Mouse (Mus musculus) 3T3-L1 (cell line): ENCODE measurements around the gene Epha1.

Source experiments
- DNase-seq: peaks from one replicate; pipeline ENCODE4 v3.0.0-alpha.2; 2015; ENCODE audit warnings: low read depth, low spot score

The Epha1 gene

DNA sequence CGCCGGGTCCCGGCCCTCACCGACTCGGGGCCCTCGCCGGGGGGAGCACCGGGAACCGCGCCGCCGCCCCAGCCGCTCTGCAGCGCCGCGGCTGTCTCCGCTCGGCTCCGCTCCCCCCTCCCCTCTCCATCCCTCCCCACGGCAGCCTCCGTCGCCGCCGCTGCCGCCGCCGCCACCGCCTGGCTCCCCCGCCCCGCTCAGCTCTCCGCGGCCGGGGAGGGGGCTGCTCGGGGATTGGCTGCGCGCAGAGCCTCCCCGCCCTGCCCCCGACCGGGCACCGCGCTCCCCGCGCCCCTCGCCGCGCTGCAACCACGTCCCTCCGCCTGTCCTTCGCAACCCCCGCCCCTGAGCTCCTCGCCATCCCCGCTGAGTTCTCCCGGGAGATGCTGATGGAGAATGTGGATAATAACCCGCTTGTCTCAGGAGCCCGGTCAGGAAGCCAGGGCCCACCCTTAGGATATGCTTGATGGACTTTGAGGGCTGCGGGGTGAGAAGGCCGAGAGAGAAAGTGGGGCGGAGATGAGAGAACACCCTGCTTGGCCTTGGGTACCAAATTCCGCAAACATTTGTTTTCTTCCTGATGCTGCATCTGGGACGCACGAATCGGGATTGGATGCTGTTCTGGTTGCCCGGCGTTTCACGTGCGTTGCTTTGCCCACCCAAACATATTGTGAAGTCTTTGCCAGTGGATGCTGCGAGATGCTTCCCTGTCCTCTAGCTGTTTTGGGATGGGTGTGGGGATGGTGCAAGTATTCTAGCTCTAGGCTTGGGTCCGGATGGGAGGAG is 48.4 kb downstream of the Epha1 start, which contains the start of gene Fam131b:
Fam131b (minus strand) TSS at position 162 of the 786 bp plus-strand sequence.
- no peak for DNase-seq

DNA sequence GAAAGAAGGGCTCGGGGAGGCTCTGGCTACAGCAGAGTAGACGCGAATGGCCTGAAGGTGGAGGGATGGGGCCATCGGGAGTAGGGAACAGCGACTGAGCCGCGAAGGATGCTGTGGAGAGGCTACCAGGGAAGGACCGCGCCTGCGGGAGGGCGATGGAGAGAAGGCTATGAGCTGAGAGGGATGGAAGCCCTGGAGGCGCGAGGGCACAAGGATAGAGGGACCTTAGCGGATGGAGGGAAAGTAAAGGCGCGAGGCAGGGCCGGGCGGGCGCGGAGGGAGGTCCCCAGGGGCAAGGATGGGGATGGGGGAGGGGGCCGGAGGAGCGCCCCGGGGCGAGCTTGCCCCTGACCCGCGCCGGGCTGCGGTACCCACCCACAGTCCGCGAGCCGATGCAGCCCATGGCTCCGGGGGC is 49.0 kb downstream of the Epha1 start:
- DNase-seq = peak; percentile 62

DNA sequence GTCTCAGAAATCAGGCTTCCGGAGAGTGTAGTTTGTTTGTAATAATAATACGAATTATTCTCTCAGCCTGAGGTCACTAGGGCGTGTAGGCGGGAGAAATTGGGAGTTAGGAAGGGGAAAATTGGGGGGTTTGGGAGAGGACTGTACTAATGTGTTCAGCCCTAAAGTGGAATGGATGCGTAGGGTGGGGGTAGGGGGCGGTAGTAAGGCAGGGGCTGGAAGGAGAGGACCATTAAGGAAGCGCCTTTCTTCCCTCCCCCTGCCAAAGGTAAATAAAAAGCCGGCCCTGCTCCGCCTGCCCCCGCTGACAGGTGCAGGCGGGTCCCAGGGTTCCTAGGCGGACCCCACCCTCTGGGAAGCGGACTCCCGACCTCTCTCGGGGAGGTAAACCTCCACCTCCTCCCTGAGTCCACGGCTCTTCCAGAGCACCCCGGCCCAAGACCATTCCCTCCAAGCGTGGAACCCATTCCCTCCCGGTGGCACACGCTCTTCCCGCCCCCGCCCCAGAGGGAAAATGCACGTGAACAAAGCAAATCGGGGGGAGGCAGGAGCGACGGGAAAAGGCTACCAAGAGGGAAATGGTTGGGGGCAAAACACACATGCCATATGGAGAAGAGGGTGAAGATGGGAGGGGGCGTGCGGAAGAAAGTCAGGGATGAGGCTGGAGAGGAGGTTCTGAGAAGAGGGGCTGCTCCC is 49.5 kb downstream of the Epha1 start:
- no peak for DNase-seq

DNA sequence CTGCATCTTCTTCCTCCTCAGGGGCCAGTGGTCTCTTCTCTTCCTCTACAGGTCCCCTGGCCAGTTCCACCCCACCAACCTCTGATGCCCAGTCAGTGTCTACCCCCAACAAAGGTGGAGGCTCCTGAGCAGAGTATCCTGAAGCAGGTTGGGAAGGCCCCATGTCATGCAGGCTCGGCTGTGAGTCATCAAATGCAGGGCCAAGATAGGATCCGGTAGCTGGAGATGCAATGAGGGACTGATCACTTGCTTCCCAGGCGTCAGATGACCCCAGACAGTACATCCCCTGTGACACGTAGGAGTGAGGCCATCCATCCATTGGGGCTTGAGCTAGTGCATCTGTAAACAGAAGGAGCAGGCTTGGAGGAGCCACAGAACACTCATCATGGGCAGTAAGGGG is 54.8 kb downstream of the Epha1 start:
- DNase-seq = no peak

DNA sequence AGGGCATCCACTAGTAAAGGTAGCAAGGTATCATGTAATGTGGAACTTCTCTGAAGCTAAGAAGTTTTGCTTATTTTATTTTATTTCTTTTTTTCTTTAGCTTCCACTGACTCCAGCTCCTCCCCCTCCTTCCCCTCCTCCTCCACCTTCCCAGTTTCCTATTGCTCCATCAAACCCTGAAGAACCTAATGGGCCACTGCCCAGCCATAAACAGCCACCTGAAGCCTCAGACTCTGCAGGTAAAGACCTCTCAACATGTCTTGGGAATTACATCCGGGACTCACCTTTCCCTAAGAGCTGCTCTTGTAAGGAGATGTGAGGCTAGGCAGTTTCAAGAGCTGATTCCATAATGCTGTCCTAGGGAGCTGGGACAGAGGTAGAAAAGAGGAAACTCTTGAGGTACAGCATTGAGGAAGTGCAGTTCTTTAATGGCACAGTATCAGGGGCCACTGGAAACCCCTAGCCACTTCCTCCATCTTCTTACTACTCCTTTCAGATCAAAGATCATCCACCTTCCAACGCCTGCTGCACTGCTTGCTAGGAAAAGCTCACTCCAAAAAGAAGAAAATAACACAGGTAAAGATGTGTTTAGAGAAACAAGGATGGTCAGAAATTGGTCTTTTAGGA is 62.5 kb downstream of the Epha1 start:
- no peak for DNase-seq

DNA sequence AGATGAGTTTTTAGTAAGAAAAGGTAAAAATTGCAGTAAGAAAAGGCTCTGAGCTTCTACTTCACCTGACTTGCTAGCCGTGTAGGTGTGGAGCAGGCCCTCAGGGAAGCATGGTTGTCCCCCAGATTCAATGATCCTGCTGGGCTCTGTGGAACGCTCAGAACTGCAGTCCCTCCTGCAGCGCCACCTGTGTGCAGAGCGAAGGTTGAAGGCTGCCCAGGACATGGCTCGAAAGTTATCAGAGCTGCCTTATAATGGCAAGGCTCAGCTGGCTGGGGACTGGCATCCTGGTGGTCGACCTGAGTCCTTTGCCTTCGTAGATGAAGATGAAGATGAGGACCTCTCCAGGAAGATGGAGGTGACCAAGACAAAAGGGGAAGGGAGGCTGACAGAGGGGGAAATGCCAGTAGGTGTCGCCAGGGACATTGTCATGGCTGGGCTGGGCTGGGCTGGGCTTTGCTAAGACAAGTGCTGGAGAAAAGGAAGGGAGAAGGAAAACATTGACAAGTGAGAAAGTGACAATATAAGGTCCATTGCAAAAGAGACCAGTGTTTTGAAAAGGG is 63.2 kb downstream of the Epha1 start:
- no peak for DNase-seq
